Mouse (Mus musculus) E14TG2a.4 (cell line): ENCODE measurements around the gene Zic1.

Experiments used
- CTCF ChIP-seq: conservative IDR thresholded peaks from 2 replicates; pipeline ENCODE4 v1.5.1; 2014; ENCODE audit warnings: low read length
- POU5F1 ChIP-seq: IDR thresholded peaks from 2 replicates; pipeline ENCODE4 v1.6.1; 2014; ENCODE audit warnings: low read length, borderline replicate concordance

GRCm38 (mm10) chr9:91363011-91363730 is 2.4 kb downstream of the Zic1 start:
- TF ChIP-seq CTCF (no peak), POU5F1 (no peak; the same call in 1 of the 2 replicates)
